Mouse (Mus musculus) limb, embryonic 14.5 days (tissue): Measurements from ENCODE around the gene Sema3f. TPM values are rescaled to one million over a fixed set of nuclear protein-coding genes. Genes with fewer than 3 reads are reported as not detected.

Source experiments
- ATAC-seq: fragments of 200-750 bp; cut with Nextera tagmentation; 2 replicates; pipeline ENCODE4 v1.8.0; 2017; ENCODE audit warnings: low read depth, moderate number of reproducible peaks, moderate TSS enrichment; ENCODE audit not compliant: low FRiP score
- DNase-seq: peaks from one replicate; pipeline ENCODE4 v3.0.0-alpha.2; 2015; ENCODE audit warnings: low spot score
- H3K27ac ChIP-seq: fragments of 300-500 bp; sonication (generic); replicated peaks from 2 replicates; pipeline ENCODE4 v1.5.1; 2014; ENCODE audit warnings: low read depth, mild to moderate bottlenecking, low read length, moderate library complexity, mixed read lengths
- H3K27me3 ChIP-seq: fragments of 300-500 bp; sonication (generic); 2 replicates; pipeline ENCODE4 v1.6.1; 2014; ENCODE audit warnings: low read length, mixed read lengths; ENCODE audit not compliant: control insufficient read depth, insufficient read depth
- H3K36me3 ChIP-seq: fragments of 300-500 bp; sonication (generic); 2 replicates; pipeline ENCODE4 v1.6.1; 2014; ENCODE audit warnings: mild to moderate bottlenecking, low read length, moderate library complexity, mixed read lengths; ENCODE audit not compliant: control insufficient read depth, insufficient read depth
- H3K4me1 ChIP-seq: fragments of 300-500 bp; sonication (generic); 2 replicates; pipeline ENCODE4 v1.6.1; 2014; ENCODE audit warnings: antibody characterized with exemption, low read length, mixed read lengths; ENCODE audit not compliant: control insufficient read depth, insufficient read depth
- H3K4me2 ChIP-seq: fragments of 300-500 bp; sonication (generic); replicated peaks from 2 replicates; pipeline ENCODE4 v1.6.1; 2014; ENCODE audit warnings: low read depth, mild to moderate bottlenecking, low read length, moderate library complexity; ENCODE audit not compliant: severe bottlenecking
- H3K4me3 ChIP-seq: fragments of 300-500 bp; sonication (generic); replicated peaks from 2 replicates; pipeline ENCODE4 v1.5.1; 2014; ENCODE audit warnings: low read length
- H3K9ac ChIP-seq: fragments of 300-500 bp; sonication (generic); 2 replicates; pipeline ENCODE4 v1.6.1; 2014; ENCODE audit warnings: mild to moderate bottlenecking, low read depth, low read length, moderate library complexity; ENCODE audit not compliant: severe bottlenecking
- H3K9me3 ChIP-seq: fragments of 300-500 bp; sonication (generic); 2 replicates; pipeline ENCODE4 v1.6.1; 2016; ENCODE audit warnings: low read length; ENCODE audit not compliant: control insufficient read depth
- POLR2A ChIP-seq: fragments of 200-500 bp; IDR thresholded peaks from 2 replicates; pipeline ENCODE4 v1.8.0; 2012; ENCODE audit warnings: inconsistent platforms, mild to moderate bottlenecking, moderate library complexity, borderline replicate concordance; ENCODE audit not compliant: insufficient read depth, insufficient read length; ENCODE audit errors: extremely low read depth
- WGBS: fragments of 180-500 bp; shearing (Covaris S2); extraction: QIAGEN DNeasy Blood & Tissue Kit; methylation state at CpG from one replicate; pipeline ENCODE4 v1.1.7; 2014; 5-methylcytosine and 5-hydroxymethylcytosine counted together
- polyA plus RNA-seq, 2 experiments: library from polyadenylated mRNA; depleted of rRNA in 1 of 2; stranded (reverse) in 1 of 2; unstranded in 1 of 2; fragments of >200 nt; fragmentation: Nextera tagmentation in 1 of 2; extraction: Ambion mirVana in 1 of 2; gene quantifications; 2 replicates each; pipeline versions ENCODE4 v1.2.1 to v1.2.3; 2012 to 2014

The Sema3f gene
- polyA plus RNA-seq, 2 experiments, result 48.8 to 228 TPM

DNA sequence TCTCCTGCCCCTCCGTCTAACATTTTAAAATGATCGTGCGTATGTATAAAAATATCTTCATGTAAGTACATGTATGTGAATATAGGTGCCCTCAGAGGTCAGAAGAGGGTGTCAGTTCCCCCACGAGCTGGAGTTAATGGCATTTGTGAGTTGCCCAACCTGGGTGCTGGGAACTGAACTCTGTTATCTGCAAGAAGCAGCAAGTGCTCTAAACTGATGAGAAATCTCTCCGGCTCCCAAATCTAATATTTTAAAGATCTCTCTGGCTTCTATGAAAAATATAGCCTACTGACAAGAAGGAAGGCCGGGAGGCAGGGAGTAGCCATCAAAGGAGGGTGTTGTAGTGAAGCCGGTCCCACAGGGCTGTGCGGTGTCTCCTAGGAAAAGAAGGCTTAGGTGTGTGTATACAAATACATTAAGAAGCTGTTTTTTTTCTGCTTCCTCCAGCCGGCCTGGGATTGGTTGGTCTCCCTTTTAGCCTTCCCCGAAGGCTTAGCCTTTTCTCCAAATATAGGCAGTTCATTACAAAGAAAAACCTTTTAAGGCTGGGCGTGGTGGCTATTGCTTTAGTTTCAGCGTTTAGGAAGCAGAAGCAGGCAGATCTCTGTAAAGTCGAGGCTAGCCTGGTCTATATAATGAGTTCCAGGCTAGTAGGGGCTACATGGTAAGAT is 66.6 kb downstream of the Sema3f start:
- Histone ChIP-seq H3K4me1 (peaks cover 9% of the 10 kb centered on the region), H3K4me3 (no peak overlapping the region; the same call in 1 of the 2 replicates), H3K4me2 (peak overlapping the region; percentile 53; the same call in 1 of the 2 replicates), H3K36me3 (no peaks in the 10 kb centered on the region), H3K9me3 (no peaks in the 10 kb centered on the region), H3K27me3 (no peaks in the 10 kb centered on the region), H3K9ac (no peak overlapping the region), H3K27ac (no peak overlapping the region)
- 95% methylated on average over 13 of the region's 13 CpGs for WGBS
- DNase-seq, result no peak
- ATAC-seq, result no peak
- TF ChIP-seq POLR2A, result no peak

DNA sequence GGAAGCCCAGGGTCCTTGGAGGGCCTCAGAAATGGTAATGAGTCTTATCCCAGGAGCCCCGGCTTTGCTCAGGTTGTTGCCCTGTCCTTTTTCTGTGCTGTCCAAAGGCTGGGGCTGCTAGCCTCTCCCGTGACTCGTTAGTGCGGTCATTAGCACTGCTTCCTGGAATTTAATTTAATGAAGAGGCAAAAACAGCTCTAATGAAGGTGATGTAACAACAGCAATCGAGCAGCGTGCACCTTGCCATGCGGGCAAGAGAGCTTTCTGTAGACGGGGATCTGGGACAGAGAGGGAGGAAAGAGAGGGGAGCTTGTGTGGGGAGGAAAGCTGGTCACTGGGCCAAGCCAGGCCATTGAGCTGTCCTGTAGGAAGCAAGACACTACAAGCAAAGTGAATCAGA is 68.6 kb downstream of the Sema3f start:
- Histone ChIP-seq H3K4me2 (no peak overlapping the region), H3K4me1 (peaks cover 14% of the 10 kb centered on the region), H3K27me3 (no peaks in the 10 kb centered on the region), H3K9ac (no peak overlapping the region), H3K9me3 (no peaks in the 10 kb centered on the region), H3K27ac (no peak overlapping the region), H3K36me3 (no peaks in the 10 kb centered on the region), H3K4me3 (no peak overlapping the region)
- WGBS, result 26% methylated on average over 8 of the region's 8 CpGs
- no peak for TF ChIP-seq POLR2A
- DNase-seq (no peak), ATAC-seq (no peak)

DNA sequence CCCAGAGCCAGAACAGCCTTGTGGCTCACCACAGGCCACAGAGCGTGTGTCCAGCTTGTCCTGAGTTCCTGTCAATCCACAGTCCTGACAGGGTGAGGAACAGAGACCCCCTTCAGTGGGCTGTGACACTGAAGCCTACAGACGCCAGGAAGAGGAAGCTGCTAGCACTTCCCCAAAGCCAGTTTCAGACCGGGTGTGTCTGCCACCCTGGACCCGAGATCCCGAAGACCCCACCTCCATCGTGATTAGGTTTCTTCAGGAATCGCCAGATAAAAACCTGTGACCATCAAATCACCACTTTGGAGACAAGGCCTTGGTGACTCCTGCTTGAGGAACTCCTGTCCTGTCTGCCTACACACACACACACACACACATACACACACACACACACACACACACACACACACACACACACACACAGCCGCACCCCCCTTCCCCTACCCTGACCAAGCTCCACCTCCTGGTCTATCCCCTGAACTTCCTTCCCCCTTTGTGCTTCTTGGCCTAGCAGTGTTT is 70.0 kb downstream of the Sema3f start:
- no peak for ATAC-seq
- Histone ChIP-seq H3K36me3 (no peaks in the 10 kb centered on the region), H3K4me2 (no peak overlapping the region), H3K9me3 (no peaks in the 10 kb centered on the region), H3K4me1 (peaks cover 19% of the 10 kb centered on the region), H3K4me3 (no peak overlapping the region), H3K27ac (no peak overlapping the region), H3K27me3 (no peaks in the 10 kb centered on the region), H3K9ac (no peak overlapping the region)
- TF ChIP-seq POLR2A, result no peak
- no peak for DNase-seq
- 45% methylated on average over 8 of the region's 8 CpGs for WGBS

DNA sequence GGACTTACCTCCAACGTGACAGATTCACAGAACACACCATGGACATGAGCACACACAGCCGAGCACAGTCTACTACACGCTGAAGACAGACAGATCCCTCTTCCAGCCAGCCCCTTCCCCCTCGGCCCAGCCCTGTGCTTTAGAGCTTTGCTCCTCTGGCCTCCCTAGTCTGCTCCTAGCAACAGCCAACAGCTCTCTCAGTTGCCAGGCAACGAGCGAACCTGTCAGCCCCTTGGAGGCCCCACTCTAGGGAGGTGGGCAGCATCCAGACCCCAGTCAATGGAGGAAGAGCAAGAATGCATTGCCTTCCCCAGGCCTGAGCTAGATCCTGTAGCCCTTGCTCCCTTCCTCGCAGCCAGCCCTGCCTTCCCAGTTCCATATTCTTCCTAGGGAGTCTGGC is 73.2 kb downstream of the Sema3f start:
- ATAC-seq, result no peak

DNA sequence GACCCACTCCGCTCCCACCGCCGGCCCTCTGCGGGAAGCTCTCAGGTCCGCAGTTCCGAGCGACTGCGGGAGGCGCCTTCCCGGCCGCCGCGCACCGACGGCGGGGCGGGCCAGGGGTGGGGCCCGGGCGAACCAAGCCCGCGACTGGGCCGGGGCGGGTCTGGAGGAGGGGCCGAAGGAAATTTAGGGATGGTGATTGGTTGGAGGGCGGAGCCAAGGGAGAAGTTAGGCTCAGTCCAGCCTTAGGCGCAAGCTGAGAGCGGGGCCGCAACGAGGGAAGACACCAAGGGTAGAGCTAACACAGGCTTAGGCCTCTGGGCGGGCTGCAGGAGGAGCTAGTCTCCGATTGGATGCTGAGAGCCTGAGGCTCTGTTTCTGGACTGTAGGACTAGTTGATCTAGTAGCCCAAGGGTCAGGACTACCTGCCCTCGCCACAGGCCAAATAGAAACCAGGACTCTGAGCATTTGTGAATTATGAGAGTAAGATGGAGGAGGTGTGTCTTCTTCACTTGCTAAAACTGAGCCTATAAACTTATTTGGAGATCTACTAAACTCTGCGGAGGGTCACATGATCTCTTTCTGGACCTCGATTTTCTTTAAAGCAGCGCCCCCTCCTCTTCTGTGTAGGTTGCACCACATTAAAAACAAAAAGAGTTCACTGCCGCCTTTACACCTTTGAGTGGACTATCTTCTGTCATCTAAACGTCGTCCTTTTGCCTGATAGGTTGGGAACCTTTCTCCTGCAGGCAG is 74.8 kb downstream of the Sema3f start, which contains the start of gene Gnai2:
TSS of gene Gnai2 (minus strand) at position 89 of the 750 bp plus-strand sequence.
- H3K36me3 ChIP-seq, result 0 out of 2 replicates have a peak, but pooled peaks cover 3% of the 10 kb centered on the region
- H3K27ac ChIP-seq, result peak within 1 kb of the TSS; percentile 87
- no peaks in the 10 kb centered on the region for H3K9me3 ChIP-seq
- peaks cover 33% of the 10 kb centered on the region for H3K4me1 ChIP-seq
- H3K4me3 ChIP-seq, result peak within 1 kb of the TSS; percentile 70
- WGBS, result 3% methylated on average over 38 of the region's 38 CpGs
- no peaks in the 10 kb centered on the region for H3K27me3 ChIP-seq
- peak within 1 kb of the TSS; percentile 99 for H3K4me2 ChIP-seq
- peak; percentile 87; the same call in 1 of the 2 replicates for TF ChIP-seq POLR2A
- peak within 1 kb of the TSS; percentile 89 for H3K9ac ChIP-seq
- ATAC-seq, result peak; percentile 95
- DNase-seq, result peak; percentile 97

More for the DNA sequence above, 73.2 kb downstream of the Sema3f start:
- WGBS, result 27% methylated on average over 7 of the region's 7 CpGs
- Histone ChIP-seq H3K4me2 (no peak overlapping the region), H3K4me1 (peaks cover 19% of the 10 kb centered on the region), H3K27me3 (no peaks in the 10 kb centered on the region), H3K9me3 (no peaks in the 10 kb centered on the region), H3K36me3 (no peaks in the 10 kb centered on the region), H3K9ac (no peak overlapping the region), H3K27ac (no peak overlapping the region), H3K4me3 (no peak overlapping the region)
- TF ChIP-seq POLR2A, result no peak
- no peak for DNase-seq
